Mouse (Mus musculus): ENCODE data around the gene Dffb.

GRCm38 (mm10) chr4:154021432-154021831 lies 46.5 kb upstream of the Dffb start:
- TF ChIP-seq CTCF (IDR thresholded peaks at IDR 0.05; ENCODE audit: low read depth) = no peak
- no peak for TF ChIP-seq EP300 (optimal IDR thresholded peaks at IDR 0.05)

Data from stomach, postnatal 0 days (tissue).